Mouse (Mus musculus): ENCODE data around the gene Cryl1.

DNA sequence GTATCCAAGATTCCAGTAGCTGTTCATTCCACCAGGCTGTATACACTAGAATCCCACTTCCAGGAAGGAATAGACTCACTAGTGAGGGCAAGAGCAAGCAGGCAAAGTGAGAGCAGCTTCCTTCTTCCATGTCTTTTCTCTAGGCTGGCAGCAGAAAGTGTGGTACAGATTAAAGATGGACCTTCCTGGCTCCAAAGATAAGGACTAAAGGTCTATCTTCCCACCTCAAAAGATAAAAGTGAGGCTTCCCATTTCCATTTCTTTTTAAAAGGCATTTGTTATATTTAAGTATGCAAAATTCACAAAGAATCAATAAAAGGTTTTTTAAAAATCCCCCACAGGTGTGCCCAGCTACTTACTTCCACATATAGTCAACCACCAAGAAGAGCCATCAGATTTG, 4.5 kb upstream of the Cryl1 start:
- no peak for TF ChIP-seq CTCF (IDR thresholded peaks at IDR 0.05)
- TF ChIP-seq EP300 (IDR thresholded peaks at IDR 0.05; ENCODE audit: insufficient read depth, low read depth, low read length) = no peak
- no peak for TF ChIP-seq POLR2A (IDR thresholded peaks at IDR 0.05; ENCODE audit: insufficient read depth, low read depth, low read length)
